Mouse (Mus musculus) ES-Bruce4 (cell line): Measurements from ENCODE around the gene Zfp280b. TPM values are rescaled to one million over a fixed set of nuclear protein-coding genes. Genes with fewer than 3 reads are reported as not detected.

Source experiments
- polyA plus RNA-seq: library from polyadenylated mRNA; stranded (reverse); fragments of >200 nt; gene quantifications from 2 replicates; pipeline ENCODE4 v1.2.4, GENCODE M21; 2011; ENCODE audit warnings: low read depth; ENCODE audit not compliant: missing spikeins, insufficient read depth, insufficient read length

Zfp280b gene
- polyA plus RNA-seq, 1 experiment, result 63.2 TPM

Other genes starting within 250 kb of the Zfp280b start
- 8.9 and 9.5 TPM in 2 replicates for gene Gstt1, start 234.1 kb upstream of the Zfp280b start, polyA plus RNA-seq
- gene Gstt4, start 210.1 kb upstream of the Zfp280b start, polyA plus RNA-seq, result not detected in 2 replicates
- 26.3 and 31.9 TPM in 2 replicates for gene Gstt2, start 195.2 kb upstream of the Zfp280b start, polyA plus RNA-seq
- 1,651 and 1,929 TPM in 2 replicates for gene Mif, start 172.4 kb upstream of the Zfp280b start, polyA plus RNA-seq
- gene Derl3, start 139.2 kb upstream of the Zfp280b start, polyA plus RNA-seq, result 9.6 and 13.8 TPM in 2 replicates
- gene Smarcb1, start 111.0 kb upstream of the Zfp280b start, polyA plus RNA-seq, result 71.1 and 79.6 TPM in 2 replicates
- 405 and 450 TPM in 2 replicates for gene Chchd10, start 99.5 kb upstream of the Zfp280b start, polyA plus RNA-seq
- 23.1 and 27.9 TPM in 2 replicates for gene Mmp11, start 96.2 kb upstream of the Zfp280b start, polyA plus RNA-seq
- 0.66 and 0.91 TPM in 2 replicates for gene Gm867, start 92.0 kb upstream of the Zfp280b start, polyA plus RNA-seq
- gene Vpreb3, start 89.6 kb upstream of the Zfp280b start, polyA plus RNA-seq, result 1.2 TPM in 1 of 2 replicates, not detected in the other
- gene Gm5134, start 78.1 kb upstream of the Zfp280b start, polyA plus RNA-seq, result 0.38 and 0.43 TPM in 2 replicates
- gene Slc5a4b, start 78.3 kb downstream of the Zfp280b start, polyA plus RNA-seq, result not detected in 2 replicates
- not detected in 2 replicates for gene Slc5a4a, start 114.8 kb downstream of the Zfp280b start, polyA plus RNA-seq
- gene Prmt2, start 205.2 kb downstream of the Zfp280b start, polyA plus RNA-seq, result 22.5 and 28.6 TPM in 2 replicates
- gene S100b, start 221.2 kb downstream of the Zfp280b start, polyA plus RNA-seq, result not detected in 2 replicates